Mouse (Mus musculus) liver, embryonic 11.5 days (tissue): ENCODE results near the gene Upk3bl. TPM values are rescaled to one million over a fixed set of nuclear protein-coding genes. Genes with fewer than 3 reads are reported as not detected.

Experiments used
- ATAC-seq: fragments of 200-750 bp; cut with Nextera tagmentation; replicated peaks from 2 replicates; pipeline ENCODE4 v1.8.0; 2017; ENCODE audit warnings: moderate number of reproducible peaks, mild to moderate bottlenecking, moderate TSS enrichment, moderate library complexity; ENCODE audit not compliant: low FRiP score
- DNase-seq: peaks from one replicate; pipeline ENCODE4 v3.0.0-alpha.2; 2017; ENCODE audit warnings: low spot score
- H3K27ac ChIP-seq: fragments of 300-500 bp; sonication (generic); 2 replicates; pipeline ENCODE4 v1.5.1; 2014; ENCODE audit warnings: mild to moderate bottlenecking, low read depth, low read length, control low read depth
- H3K27me3 ChIP-seq: fragments of 300-500 bp; sonication (generic); replicated peaks from 2 replicates; pipeline ENCODE4 v1.6.1; 2014; ENCODE audit warnings: low read length, mixed read lengths; ENCODE audit not compliant: control insufficient read depth, insufficient read depth
- H3K36me3 ChIP-seq: fragments of 300-500 bp; sonication (generic); 2 replicates; pipeline ENCODE4 v1.6.1; 2014; ENCODE audit warnings: mild to moderate bottlenecking, low read length, moderate library complexity, mixed read lengths; ENCODE audit not compliant: control insufficient read depth, insufficient read depth
- H3K4me1 ChIP-seq: fragments of 300-500 bp; sonication (generic); replicated peaks from 2 replicates; pipeline ENCODE4 v1.6.1; 2014; ENCODE audit warnings: low read length, mixed read lengths; ENCODE audit not compliant: control insufficient read depth, insufficient read depth
- H3K4me2 ChIP-seq: fragments of 300-500 bp; sonication (generic); 2 replicates; pipeline ENCODE4 v1.6.1; 2014; ENCODE audit warnings: mild to moderate bottlenecking, control low read depth, moderate library complexity
- H3K4me3 ChIP-seq: fragments of 300-500 bp; sonication (generic); 2 replicates; pipeline ENCODE4 v1.5.1; 2014; ENCODE audit warnings: low read depth, low read length, control low read depth
- H3K9ac ChIP-seq: fragments of 300-500 bp; sonication (generic); 2 replicates; pipeline ENCODE4 v1.6.1; 2014; ENCODE audit warnings: low read depth, low read length, control low read depth
- H3K9me3 ChIP-seq: fragments of 300-500 bp; sonication (generic); 2 replicates; pipeline ENCODE4 v1.6.1; 2016; ENCODE audit warnings: low read length, inconsistent platforms, mixed read lengths; ENCODE audit not compliant: control insufficient read depth
- WGBS: fragments of 180-500 bp; shearing (Covaris S2); extraction: QIAGEN DNeasy Blood & Tissue Kit; methylation state at CpG from one replicate; pipeline ENCODE4 v1.1.7; 2014; 5-methylcytosine and 5-hydroxymethylcytosine counted together
- polyA plus RNA-seq: library from polyadenylated mRNA; unstranded; fragments of >200 nt; fragmentation: Nextera tagmentation; extraction: Ambion mirVana; gene quantifications from 2 replicates; pipeline ENCODE4 v1.2.1, GENCODE M21; 2014

Gene Upk3bl
- polyA plus RNA-seq, 1 experiment from 2014 or later: 0.97 TPM

- H3K4me1 ChIP-seq: no peaks in the 10 kb centered on the region
- no peak overlapping the region for H3K9ac ChIP-seq
- H3K9me3 ChIP-seq: no peaks in the 10 kb centered on the region
- no peak overlapping the region for H3K4me2 ChIP-seq
- ATAC-seq (no peak), DNase-seq (no peak)
- no peaks in the 10 kb centered on the region for H3K36me3 ChIP-seq
- H3K27me3 ChIP-seq: peaks cover 5% of the 10 kb centered on the region; the same call in 1 of the 2 replicates
- no peak overlapping the region for H3K4me3 ChIP-seq
- 58% methylated on average over 11 of the region's 11 CpGs for WGBS
- no peak overlapping the region for H3K27ac ChIP-seq
These were observed 19.2 kb downstream of the Upk3bl start for GRCm38 (mm10) chr5:136073526-136073925.

GRCm38 (mm10) chr5:136075076-136075475, 20.8 kb downstream of the Upk3bl start:
- 47% methylated on average over 5 of the region's 5 CpGs for whole genome bisulfite sequencing
- Histone ChIP-seq H3K27me3 (peaks cover 5% of the 10 kb centered on the region; the same call in 1 of the 2 replicates), H3K27ac (no peak overlapping the region), H3K9ac (no peak overlapping the region), H3K4me1 (no peaks in the 10 kb centered on the region), H3K9me3 (no peaks in the 10 kb centered on the region), H3K4me2 (no peak overlapping the region), H3K4me3 (no peak overlapping the region), H3K36me3 (no peaks in the 10 kb centered on the region)
- ATAC-seq (no peak), DNase-seq (no peak)

GRCm38 (mm10) chr5:136076284-136076683, 22.0 kb downstream of the Upk3bl start:
- H3K4me2 ChIP-seq: no peak overlapping the region
- H3K36me3 ChIP-seq: no peaks in the 10 kb centered on the region
- H3K27me3 ChIP-seq: peaks cover 3% of the 10 kb centered on the region; the same call in 1 of the 2 replicates
- no peaks in the 10 kb centered on the region for H3K9me3 ChIP-seq
- H3K9ac ChIP-seq: no peak overlapping the region
- H3K27ac ChIP-seq: no peak overlapping the region
- no peaks in the 10 kb centered on the region for H3K4me1 ChIP-seq
- DNase-seq: no peak
- no peak overlapping the region for H3K4me3 ChIP-seq
- WGBS: 58% methylated on average over 7 of the region's 7 CpGs
- ATAC-seq: no peak

- no peak overlapping the region for H3K27ac ChIP-seq
- WGBS: 77% methylated on average over 9 of the region's 9 CpGs
- no peak for DNase-seq
- H3K4me2 ChIP-seq: no peak overlapping the region
- no peak overlapping the region for H3K9ac ChIP-seq
- no peaks in the 10 kb centered on the region for H3K9me3 ChIP-seq
- no peak overlapping the region for H3K4me3 ChIP-seq
- H3K36me3 ChIP-seq: no peaks in the 10 kb centered on the region
- peaks cover 3% of the 10 kb centered on the region; the same call in 1 of the 2 replicates for H3K27me3 ChIP-seq
- no peaks in the 10 kb centered on the region for H3K4me1 ChIP-seq
- no peak for ATAC-seq
These were observed 22.8 kb downstream of the Upk3bl start for GRCm38 (mm10) chr5:136077001-136077550.

GRCm38 (mm10) chr5:136078136-136078535, 23.8 kb downstream of the Upk3bl start:
- Histone ChIP-seq H3K4me3 (no peak overlapping the region), H3K4me2 (no peak overlapping the region), H3K36me3 (no peaks in the 10 kb centered on the region), H3K27ac (no peak overlapping the region), H3K4me1 (no peaks in the 10 kb centered on the region), H3K27me3 (peaks cover 3% of the 10 kb centered on the region; the same call in 1 of the 2 replicates), H3K9ac (no peak overlapping the region), H3K9me3 (no peaks in the 10 kb centered on the region)
- ATAC-seq (no peak), DNase-seq (no peak)
- 82% methylated on average over 5 of the region's 5 CpGs for WGBS

- WGBS: 67% methylated on average over 4 of the region's 4 CpGs
- Histone ChIP-seq H3K4me1 (peaks cover 7% of the 10 kb centered on the region), H3K4me3 (no peak overlapping the region), H3K9me3 (no peaks in the 10 kb centered on the region), H3K36me3 (no peaks in the 10 kb centered on the region), H3K4me2 (no peak overlapping the region), H3K27me3 (peaks cover 15% of the 10 kb centered on the region), H3K27ac (no peak overlapping the region), H3K9ac (no peak overlapping the region)
- DNase-seq (no peak), ATAC-seq (no peak)
These were observed 28.1 kb downstream of the Upk3bl start for GRCm38 (mm10) chr5:136082345-136082744.

- peak; percentile 96 for ATAC-seq
- no peaks in the 10 kb centered on the region for H3K36me3 ChIP-seq
- H3K9me3 ChIP-seq: no peaks in the 10 kb centered on the region
- peak within 1 kb of the TSS; percentile 20; the same call in 1 of the 2 replicates for H3K9ac ChIP-seq
- H3K4me3 ChIP-seq: peak within 1 kb of the TSS; percentile 52
- peaks cover 15% of the 10 kb centered on the region for H3K27me3 ChIP-seq
- peak within 1 kb of the TSS; percentile 95 for H3K4me2 ChIP-seq
- no peak within 1 kb of the TSS for H3K27ac ChIP-seq
- H3K4me1 ChIP-seq: peaks cover 7% of the 10 kb centered on the region
- 0% methylated on average over 28 of the region's 28 CpGs for WGBS
- DNase-seq: peak; percentile 89
These were observed 29.4 kb downstream of the Upk3bl start, which contains the start of gene Rasa4 for GRCm38 (mm10) chr5:136083669-136084107. Rasa4 (plus strand) TSS chr5:136083916.

GRCm38 (mm10) chr5:136084144-136084881, 30.0 kb downstream of the Upk3bl start:
- Histone ChIP-seq H3K4me1 (peaks cover 7% of the 10 kb centered on the region), H3K9me3 (no peaks in the 10 kb centered on the region), H3K4me3 (peak overlapping the region; percentile 52), H3K9ac (peak overlapping the region; percentile 20; the same call in 1 of the 2 replicates), H3K27ac (no peak overlapping the region), H3K36me3 (no peaks in the 10 kb centered on the region), H3K4me2 (peak overlapping the region; percentile 95), H3K27me3 (peaks cover 15% of the 10 kb centered on the region)
- no peak for ATAC-seq
- DNase-seq: no peak
- 2% methylated on average over 23 of the region's 23 CpGs for WGBS
